Mouse (Mus musculus) liver, embryonic 14.5 days (tissue): ENCODE results near the gene Scgb1a1.

Experiments used
- CTCF ChIP-seq: IDR thresholded peaks from 2 replicates; pipeline ENCODE4 v1.5.1; 2016; ENCODE audit warnings: antibody characterized with exemption, low read depth, control low read depth
- EP300 ChIP-seq: IDR thresholded peaks from 2 replicates; pipeline ENCODE4 v1.6.1; 2016; ENCODE audit warnings: antibody characterized with exemption, low read depth

GRCm38 (mm10) chr19:9065621-9066561, 21.9 kb downstream of the Scgb1a1 start:
- TF ChIP-seq CTCF (no peak), EP300 (no peak)
